Mouse (Mus musculus) regulatory T cell (primary cell): ENCODE measurements at regions not wholly inside any gene's neighbourhood (a gene's known extent, or its start where the extent isn't known, plus 50 kb on each side); places are given as distances from the start of the nearest gene placed in this dataset.

Source experiments
- in situ Hi-C: fragments of 300-600 bp; cut with MboI, MseI; formaldehyde crosslinking; loops from one replicate; pipeline ENCODE4 v1.15.1; 2025; ENCODE audit warnings: high pct_unique_total_duplicates

- in situ Hi-C loops: no loop called here
Observed at GRCm38 (mm10) chr8:97733338-97733737, 1682.9 kb downstream of the Cdh8 start.

DNA sequence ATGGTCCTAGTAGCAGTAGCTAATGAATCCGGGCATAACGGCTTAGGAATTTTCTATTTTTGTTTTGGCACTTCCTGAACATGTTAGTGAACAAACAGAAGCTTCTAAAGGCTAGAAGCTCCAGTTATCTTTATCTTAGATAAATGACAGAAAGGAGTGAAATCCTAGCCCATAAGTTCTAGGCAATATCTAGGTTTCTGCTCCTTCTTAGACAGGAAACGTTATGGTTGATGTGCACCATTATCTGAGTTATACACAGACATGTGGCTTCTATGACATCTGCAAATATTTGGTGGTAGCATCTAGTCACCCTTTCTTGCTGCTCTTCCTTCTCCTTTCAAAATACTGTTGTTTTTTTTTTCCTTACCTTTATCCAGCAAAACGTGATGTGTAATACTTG, 1693.6 kb downstream of the Cdh8 start:
- in situ Hi-C loops: no loop called here

DNA sequence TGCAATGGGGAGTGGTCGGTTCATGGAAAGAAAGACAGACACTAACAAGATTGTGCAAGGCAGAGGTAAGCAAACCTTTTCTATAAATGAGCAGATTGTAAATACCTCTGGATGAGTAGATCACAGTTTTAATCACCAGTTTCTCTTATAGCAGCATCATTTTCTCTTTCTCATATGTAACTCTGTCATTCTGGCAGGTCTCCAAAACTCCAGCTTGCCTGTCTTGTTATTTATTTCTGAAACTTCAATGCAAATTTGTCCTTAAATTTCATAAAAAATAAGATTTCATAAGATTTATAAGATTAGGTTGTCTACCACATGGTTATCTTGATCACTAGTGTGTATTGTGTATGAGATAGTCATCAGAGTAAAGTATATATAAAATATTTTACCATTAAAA, 1714.6 kb downstream of the Cdh8 start:
- in situ Hi-C loops: no loop called here

DNA sequence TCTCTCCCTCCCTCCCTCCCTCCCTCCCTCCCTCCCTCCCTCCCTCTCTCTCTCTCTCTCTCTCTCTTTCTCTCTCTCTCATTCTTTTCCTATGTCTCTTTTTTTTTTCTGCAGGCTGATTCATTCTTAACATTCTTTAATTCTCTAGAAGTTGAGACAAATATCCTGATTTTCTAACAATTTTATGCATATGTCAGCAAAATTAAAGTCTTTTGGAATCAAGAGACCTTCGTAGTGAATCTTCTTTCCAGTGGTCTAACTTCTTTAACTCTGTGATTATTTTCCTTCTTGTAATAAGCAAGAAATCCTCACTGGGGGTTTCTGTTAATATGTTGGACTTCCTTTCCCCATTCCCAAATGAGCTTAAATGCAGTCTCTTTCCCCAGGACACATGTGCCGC, 1751.9 kb downstream of the Cdh8 start:
- in situ Hi-C loops: no loop called here

DNA sequence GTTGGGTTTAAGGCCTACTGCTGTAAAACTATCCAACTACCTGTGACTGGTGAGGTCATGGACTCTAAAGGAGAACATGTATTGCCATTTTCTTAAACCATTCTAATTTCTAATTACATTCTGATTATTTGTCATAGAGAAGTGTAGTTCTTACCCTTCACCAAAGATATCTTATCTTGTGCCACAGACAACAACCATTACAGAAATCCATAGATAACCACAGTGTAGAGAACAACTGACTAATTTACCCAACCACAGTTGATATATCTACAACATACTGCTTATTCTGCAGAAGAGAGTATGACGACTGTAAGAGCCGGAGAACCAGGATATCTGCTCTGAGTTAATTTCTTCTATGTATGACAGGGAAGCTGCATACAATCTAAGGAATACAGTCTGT, 1754.1 kb downstream of the Cdh8 start:
- in situ Hi-C loops: no loop called here

DNA sequence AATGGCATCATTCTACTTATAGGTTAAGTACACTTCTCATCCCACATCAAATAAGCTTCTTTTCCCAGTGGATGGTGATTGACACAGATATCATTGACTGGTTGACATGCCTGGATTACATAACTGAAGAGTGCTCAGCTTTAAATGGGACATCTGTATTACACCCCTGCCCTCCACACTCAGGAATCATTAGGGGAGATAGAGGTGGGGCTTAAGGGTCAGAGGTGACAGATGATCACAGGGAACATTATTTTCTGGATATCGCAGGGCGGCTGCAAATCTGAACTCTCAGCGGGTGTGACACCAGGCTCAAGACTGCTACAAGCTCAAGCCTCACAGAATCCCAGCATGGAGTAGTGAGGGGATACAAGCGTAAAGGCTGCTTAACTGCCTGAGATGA, 1763.5 kb upstream of the Got2 start:
- in situ Hi-C loops: loop anchor here (10.0 kb wide), 1 partner anchor 1497 kb away; no protein-coding TSS in a partner anchor

DNA sequence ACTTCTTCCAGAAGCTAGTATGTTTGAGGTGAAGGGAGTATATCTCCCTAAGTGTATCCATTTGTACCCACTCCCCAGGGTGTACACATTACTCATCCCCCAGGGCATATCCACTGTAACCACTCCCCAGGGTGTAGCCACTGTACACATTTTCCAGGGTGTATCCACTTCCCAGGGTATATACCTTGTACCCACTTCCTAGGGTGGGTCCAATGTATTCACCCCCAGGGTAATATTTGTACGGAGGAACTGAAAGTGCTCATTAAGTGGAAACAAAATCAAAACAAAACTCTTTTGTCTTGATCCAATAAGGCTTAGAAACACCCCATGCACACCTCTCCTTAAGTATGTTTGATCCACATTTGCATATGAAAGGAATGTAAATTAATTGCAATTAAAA, 1744.6 kb upstream of the Got2 start:
- in situ Hi-C loops: no loop called here
